Mouse (Mus musculus): ENCODE measurements at regions not wholly inside any gene's neighbourhood (a gene's known extent, or its start where the extent isn't known, plus 50 kb on each side); places are given as distances from the start of the nearest gene placed in this dataset.

- no peak for TF ChIP-seq POLR2A (IDR thresholded peaks at IDR 0.05; ENCODE audit: extremely low read depth, insufficient read depth, low read length)
- no peak for TF ChIP-seq CTCF (IDR thresholded peaks at IDR 0.05; ENCODE audit: low read depth, low read length)
Measured at GRCm38 (mm10) chr2:133279275-133279674, 272.7 kb upstream of the Bmp2 start.
